Mouse (Mus musculus): Measurements from ENCODE around the gene Erbb2.

Erbb2 gene

DNA sequence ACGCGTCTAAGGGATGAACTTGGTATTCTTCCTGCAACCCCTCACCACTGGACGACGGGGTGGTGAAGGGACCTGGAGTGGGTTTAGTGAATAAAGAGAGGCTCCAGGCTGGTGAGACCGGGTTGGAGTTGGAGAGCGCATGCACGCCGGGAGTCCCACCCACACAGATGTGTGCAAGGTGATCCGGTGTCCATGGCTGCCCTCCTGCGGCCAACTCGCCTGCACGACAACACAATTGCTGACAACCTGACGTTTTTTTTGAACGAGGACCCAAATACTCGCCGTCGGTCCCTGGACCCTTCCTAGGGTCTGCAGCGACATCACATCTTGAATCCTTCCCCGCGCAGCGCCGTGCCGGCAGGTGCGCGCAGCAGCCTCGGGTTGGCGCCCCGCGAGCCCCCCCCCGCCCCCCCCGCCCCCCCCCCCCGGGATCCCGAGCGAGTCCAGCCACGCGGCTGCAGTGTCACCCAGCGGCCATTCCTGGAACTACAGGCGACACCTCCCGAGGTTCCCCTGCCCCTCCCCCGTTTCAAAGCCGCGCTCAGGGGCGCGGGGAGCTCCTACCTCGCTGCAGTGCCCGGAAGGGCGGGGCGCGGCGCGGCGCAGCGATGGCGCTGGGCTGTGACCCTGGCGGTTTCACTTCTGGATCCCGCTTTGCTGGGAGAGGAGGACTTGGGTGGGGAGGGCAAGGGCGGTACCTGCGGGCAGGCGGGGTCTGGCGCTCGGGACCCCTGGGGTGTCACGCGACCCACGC lies 45.3 kb downstream of the Erbb2 start:
- DNase-seq (ENCODE audit: low spot score): peak; percentile 66

DNA sequence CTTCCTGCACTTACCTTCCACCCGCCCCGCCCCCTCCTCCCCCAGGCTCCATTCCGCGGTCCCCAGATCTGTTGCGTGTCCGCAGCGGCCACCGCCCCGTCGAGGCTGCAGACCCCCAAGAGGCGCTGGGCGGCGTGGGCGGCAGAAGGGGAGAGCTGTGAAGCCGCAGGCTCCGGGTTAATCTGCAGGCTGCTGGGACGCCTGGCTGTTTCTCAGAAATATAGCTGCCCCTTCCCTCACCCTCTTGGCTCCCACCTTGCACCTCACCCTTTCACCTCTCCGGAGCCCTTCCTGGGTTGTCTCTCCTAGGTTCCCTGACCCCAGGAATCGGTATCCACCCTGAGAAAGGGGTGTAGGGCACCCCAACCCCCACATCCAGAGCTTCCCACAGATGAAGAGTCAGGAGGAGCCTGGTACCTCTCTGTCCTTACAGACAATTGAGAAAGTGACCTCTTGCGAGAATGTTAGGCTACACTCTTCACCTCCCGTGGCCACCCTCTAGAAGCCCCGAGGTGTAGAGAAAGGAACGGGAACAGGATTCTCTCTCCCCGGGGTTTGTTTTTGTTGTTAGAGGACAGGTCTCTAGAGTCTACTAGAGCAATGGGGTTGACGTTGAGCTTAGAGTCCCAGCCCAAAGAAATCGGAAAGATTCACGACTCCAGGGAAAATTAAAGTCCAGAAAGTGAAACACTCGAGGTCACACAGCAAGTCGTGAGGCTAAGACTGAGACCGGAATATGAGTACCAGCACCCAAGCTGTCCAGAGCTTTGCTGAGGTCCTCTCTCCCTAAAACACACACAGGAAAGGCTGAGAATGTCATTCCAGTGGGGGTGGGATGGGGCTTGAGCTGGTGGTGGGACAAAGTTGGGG lies 46.1 kb downstream of the Erbb2 start:
- DNase-seq (ENCODE audit: low spot score): no peak

DNA sequence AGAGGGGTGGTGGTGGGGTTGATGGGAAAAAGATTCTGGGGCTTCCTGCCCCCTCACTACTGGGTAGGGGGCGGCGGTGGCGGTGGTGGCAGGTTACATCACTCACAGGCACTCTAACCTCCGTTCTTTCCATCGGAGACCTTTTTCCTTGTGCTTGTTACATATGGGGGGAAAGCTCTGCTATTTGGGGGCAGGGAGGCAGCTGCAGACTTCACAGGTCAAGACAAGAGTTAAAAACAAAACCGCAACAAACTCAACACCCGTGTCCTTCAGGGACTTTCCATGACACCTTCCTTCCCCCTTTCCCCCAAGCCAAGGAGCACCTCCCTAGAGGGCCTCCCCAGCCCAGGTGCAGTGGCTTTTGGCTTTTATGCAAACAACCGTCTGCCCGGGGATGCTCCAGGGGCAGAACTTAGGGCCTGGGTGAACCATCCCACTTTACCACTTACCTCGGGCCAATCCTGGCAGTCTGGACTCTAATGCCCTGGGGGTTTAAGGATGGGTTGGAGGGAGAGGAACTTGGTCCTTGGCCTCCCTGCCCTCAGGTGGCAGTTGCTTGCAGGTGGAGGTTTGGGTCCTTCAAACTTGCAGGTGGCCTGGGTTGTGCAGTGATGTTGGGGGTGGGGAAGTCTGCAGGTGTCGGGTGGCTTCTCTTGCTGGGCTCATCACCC lies 46.9 kb downstream of the Erbb2 start:
- DNase-seq (ENCODE audit: low spot score): no peak

DNA sequence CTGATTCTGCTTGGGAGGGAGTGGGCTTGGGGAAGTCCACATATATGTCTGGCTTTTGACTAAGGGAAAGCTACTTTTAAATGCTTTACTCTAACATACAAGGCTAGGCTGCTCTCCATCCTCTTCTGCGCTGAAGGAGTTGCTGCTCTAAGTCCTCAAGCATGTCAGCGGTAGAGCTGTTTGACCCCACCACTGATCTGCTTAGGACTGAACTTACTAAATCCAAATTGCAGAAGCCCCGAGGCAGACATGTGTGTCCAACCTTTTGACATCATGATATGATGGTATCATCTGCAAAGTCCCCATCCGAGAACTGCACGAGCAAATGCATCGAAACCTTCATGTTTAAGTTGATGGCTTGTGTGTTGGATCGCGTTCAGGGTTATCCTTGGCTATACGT lies 47.6 kb downstream of the Erbb2 start:
- DNase-seq (ENCODE audit: low spot score): no peak

DNA sequence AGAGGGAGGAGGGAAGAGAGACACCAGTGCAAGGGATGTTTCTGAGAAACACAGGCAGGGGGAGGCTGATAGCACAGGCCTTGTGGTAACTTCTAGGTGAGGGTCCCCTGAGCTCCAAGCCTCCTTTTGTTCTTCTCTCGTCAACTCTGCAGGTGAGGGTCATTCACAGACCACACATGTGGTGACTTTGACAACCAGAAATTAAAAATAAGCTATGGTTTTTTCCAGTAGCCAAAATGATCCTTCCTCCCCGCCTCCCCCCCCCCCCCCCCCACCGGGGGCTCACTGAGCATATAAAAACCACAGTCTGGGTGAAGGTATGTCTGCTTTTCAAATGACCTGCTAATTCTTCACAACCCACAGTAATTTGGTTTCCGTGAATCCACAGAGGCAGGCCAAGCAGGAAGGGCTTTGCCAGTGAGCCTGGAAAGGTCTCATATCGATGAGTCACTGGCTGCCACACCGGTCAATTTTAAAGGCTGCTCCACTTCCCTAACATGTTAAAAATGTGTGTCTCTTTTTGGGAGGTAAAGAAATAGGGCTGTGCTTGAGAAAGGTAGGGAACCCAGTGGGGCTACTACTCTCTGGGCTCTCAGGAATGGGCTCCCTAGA lies 48.9 kb downstream of the Erbb2 start:
- no peak for DNase-seq (ENCODE audit: low spot score)

DNA sequence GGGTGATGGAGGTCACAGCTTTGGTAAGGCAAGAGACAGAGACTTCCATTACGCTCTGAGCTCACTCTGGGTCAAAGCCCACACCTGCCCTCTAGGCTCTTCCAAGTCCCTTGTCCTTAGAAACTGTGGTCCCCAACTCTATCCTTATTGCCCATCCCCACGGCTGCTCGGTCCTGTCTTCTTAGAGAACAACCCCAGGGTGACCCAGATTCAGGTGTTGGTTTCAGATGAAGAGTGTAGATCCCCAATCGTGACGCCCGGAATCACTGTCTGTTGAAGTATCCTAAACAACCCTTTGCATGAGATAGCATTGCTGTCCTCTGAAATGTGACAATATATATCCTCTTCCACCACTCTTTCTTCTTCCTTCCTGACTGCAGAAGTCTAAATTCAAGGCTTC lies 50.0 kb downstream of the Erbb2 start:
- no peak for DNase-seq (ENCODE audit: low spot score)

DNA sequence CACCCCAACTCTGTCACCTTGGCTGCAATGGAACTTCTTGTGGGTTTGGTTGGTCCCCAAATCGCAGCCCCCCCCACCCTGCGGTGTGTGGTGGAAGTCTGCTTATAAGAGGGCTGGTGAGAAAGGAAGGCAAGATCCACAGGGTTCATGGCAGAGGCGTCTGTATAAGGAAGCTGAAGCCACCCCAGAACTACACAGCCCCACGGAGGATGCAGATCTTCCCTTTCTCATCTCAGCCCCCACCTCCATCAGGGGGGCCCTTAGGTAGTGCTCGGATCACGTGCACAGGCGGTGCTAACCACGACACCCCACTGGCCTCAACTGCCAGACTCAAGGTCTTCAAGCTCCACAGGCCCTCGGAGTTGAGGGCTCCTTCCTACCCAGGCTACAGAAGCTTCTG lies 51.6 kb downstream of the Erbb2 start:
- no peak for DNase-seq (ENCODE audit: low spot score)

DNA sequence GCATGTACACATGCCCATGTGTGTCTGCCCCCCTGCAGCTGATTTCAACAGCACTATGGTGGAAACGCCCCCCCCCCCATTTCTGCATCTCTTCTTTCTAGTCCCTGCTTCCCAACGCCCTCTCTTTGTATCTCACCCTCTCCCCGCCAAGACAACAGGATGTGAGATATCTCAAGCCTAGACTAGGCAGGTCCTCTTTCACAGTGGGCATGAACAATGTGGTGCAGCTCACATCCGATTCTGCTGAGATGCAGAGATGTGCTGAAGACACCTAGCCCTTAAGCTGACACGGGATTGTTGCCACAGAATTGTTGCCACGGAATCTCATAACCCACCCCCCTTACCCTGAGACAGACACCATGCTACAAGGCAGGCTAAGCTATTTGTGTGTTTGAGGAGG lies 52.2 kb downstream of the Erbb2 start:
- no peak for DNase-seq (ENCODE audit: low spot score)

DNA sequence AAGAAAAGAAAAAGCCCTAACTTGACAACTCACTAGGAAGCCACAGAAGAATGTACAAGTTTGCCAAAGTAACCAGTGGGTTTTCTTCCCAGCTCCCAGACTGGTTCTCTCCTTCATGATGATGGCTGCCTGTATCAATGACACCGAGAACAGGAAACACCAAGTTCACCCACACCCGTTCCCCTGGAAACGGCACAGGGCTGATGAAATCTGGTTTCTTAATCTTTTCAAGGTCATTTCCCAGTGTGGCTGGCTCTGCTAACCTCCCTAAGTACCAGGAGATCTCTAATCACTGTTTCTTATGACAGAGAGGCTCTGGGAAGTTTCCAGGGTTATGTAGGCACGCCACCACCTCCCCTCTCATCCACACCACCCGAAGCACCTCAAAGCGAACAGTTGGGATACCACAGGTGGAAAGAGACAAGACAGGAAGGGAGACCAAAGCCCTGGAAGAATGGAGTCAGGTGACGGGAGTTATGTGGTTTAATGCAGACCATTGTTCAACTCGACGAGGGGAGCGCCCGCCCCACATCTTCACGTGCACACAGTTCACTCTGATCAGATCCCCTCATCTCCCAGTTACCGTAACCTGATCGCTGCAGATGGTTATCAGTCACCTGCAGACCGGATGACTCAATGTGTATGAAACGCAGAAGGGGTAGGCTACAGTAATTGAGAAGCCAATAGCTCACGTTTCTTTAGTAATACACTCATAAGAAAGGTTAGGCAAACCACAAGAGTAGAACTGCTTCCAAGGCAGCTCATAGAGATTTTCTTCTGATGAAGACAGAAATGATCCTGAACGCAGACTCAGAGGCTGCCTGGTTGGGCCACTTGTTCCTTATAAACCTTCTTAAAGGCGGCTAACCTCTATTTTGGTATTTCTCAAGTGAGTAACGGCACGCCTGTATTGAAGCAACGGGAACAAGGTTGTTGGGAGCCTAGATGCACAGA lies 57.8 kb downstream of the Erbb2 start:
- no peak for DNase-seq (ENCODE audit: low spot score)

DNA sequence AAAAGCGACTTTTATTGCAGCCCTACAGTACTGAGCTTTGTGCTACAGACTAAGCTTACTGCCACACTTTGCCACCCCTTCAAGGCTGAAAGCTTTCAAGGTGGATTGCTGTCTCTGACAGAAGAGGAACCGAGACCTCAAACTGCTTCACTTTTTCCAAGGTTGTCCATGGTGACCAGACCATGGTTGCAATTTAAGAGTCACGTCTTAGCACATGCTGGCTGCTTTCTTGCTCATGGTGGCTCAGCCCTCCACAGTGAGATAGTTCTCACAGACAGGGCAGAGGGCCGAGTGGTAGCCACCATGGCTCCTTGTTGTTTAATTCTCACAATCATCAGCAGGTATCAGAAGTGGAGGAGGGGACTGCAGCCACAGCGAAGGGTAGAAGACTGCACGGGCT lies 58.5 kb downstream of the Erbb2 start:
- no peak for DNase-seq (ENCODE audit: low spot score)

DNA sequence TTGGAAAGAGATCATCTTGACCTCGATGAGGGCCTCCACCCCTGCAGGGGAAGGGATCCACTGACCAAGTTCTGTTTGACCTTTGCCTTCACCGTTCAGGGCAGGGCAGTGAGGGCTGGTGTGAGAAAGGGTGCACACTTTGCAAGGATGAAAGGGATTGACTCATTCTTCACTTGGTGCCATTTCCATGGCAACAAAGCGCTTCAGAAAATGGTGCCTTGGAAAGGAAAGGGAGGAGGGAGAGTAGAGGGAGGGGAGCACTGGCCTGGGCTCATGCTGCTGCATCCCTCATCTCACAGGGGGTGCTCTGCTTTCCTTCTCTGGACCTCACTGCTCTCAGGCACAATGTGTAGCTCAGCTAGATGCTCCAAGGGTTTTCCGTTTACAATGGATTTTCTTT lies 60.4 kb downstream of the Erbb2 start:
- DNase-seq (ENCODE audit: low spot score): no peak

DNA sequence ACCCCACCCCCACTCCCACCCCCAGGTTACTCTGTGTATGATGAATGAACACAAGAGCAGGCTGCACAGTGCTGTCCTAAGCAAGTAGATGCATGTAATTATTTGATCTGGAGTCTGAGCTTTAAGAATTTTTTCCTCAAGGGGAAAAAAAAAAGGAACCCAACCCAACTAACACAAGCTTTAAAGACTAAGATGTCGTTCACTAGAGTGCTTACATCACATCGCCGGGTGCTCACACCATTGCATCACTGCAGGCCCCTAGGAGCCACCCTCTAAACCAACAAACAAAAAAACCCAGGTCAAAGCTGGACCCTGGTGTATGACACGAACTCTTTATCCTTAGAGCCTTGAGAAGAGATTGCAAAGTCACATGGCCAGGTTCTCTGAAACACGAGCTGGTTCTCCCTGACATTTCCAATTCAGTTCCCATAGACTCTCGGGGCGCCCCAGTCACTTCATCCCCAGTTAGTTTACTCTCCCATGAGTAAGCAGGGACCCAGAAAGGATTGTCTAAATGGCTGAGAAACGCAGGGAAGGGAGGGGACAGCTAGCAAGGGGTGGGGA lies 61.7 kb downstream of the Erbb2 start:
- no peak for DNase-seq (ENCODE audit: low spot score)

DNA sequence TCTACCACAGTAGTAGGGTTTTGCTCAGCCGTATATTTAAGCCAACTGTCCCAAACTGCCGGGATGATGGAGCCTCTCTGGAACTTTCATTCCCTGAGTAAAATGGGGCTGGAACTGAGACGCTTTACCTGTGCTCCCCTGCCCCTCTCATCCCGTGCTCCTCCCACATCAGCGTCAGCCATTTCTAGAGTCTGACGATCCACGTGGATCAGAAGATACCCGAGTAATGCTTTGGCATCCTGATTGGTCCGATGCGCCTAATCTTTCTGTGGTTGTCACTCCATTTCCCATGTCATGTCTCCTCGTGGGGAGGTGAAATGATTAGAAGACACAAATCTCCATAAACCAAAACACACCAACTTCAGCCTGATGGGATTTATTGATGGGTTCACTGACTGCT lies 62.7 kb downstream of the Erbb2 start:
- DNase-seq (ENCODE audit: low spot score): no peak

DNA sequence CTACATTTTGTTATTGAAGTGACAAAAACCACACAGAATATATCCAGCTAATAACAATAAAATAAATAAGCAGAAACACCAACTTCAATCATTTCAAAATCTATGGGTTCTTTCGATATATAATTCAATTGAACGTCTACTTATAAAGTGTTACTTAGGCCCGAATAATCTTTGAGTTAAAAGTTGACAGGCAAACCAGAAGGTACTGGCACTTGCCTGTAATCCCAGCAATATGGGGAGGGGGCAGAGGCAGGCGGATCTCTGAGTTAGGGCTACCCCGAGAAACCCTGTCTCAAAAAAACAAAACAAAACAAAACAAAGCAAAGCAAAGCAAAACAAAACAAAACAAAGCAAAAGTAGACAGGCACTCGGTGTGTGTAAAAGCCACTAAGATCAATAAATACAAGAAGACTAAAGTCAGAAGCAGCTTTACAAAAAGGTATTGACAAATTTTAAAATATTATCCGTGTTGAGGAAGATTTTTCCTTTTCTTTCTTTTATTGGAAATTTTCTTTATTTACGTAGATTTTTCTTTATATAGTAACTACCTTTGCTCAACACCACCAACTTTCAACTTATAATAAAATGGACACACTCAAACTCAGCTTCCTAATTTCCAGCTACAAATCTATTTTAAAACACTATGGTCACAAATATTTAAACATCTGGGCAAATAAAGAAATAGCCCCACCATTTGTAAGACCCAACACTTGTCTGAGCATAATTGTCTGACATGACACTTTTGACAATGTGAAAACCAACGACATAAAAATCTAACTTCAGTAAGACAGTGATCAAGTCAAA lies 63.6 kb downstream of the Erbb2 start:
- no peak for DNase-seq (ENCODE audit: low spot score)

DNA sequence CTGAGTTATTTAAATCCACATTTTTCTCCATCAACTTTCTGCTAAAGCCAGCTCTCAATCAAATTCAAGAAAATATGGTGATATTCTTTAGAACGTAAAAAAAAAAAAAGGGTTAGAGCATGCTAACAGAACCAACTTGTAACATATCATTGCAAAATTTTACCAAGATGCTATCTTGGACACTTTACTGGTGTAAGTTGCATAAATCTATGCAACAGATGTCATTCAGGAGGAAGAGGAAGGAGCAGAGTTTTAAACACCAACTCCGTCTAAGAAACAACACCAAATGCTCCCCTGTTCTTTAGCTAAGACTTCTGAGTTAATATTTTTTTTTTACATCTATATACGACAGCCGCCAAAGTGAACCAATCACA lies 64.2 kb downstream of the Erbb2 start:
- no peak for DNase-seq (ENCODE audit: low spot score)

DNA sequence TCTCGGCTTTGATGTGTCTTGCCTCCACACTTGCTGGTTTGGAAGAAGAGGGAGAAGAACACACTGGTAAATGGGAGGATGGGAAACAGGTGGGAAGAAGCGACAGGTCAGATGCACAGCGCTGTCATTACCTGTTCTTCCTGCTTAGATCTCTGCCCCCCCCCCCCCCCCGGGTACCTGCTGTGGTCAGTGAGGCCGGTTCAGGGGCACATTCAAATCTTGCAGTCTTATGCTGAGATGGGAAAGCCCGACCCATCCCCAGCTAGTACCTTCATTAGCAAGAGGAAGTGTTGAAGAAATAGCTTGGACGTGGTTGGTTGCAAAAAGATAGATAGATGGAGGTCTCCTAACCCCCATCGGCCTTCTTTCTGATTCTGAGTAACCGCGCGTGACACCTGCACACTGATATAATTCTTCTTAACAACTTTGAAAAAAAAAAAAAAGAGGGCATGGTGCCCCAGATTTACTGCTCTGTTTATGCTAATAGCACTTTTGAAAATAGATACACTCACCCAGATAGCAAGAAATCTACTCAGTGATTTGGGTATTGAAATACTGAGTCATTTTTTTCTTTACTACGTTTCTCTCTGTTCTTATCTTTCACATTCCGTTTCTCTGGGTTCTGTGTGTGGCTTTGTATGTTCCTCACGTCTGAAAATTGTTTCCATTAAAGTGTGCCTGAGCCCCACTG lies 64.9 kb downstream of the Erbb2 start:
- no peak for DNase-seq (ENCODE audit: low spot score)

DNA sequence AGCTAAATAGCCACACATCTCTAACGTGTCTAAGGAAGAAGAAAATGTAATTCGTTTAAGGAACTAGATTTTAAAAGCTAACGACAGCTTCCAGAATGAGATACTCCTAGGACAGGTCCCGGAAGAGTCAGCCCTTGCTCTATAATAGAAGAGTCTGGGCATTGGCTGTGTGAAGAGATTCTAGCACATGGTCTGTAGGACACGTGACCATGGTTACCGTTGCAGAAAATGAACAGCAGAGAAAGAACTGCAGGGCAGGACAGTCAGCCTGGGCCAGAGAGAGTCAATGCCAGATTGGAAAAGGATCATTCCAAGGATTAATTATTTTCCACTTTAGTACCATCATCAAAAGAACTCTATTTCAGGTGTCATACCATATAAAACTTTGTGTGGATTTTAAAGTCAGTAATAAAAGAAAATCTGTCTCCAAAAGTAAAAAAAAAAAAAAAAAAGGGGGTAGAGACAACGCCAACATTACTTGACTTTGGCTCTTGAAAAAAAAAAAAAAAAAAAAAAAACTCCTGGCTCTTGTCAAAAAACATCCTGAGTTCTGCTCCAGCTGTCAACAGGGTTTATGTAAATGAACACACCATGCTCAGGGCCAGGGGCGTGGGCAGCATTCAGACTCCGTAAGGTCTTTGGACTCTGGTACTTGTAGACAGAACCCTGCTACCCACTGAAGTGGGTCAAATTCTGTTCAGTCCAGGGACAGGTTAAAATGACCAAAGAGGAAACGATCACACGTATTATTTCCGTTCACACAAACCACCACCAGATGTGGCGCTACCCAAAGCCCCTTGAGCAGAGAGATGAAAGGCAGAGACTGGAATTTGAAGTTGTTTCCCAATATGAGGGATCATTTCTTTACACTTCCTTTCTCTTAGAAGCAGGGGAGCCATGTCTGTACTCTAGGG lies 67.0 kb downstream of the Erbb2 start:
- DNase-seq (ENCODE audit: low spot score): no peak

DNA sequence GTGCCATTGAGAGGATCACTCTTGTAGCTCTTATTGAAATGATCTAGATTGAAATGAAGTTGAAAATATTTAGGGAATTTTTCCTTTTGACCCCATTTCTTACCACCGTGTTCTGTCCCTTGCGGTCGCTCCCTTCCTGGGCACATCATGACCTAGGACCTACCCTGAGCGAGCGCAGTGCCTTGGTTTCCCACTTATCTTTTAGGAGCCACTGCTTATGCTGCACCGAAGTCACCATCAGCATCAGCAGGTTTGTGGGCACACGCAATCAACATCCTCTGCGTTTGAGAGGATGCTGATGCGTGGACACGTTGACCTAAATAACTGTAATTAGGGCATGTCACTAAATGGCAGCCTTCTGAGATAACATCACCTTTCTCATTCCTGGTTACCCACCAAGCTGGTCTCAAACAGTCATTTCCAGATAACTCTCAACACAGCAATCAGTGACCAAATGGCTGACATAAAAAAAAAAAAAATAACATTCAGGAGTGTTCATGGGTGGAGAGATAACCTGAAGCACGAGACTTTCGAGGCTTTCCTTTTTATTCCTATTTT lies 67.7 kb downstream of the Erbb2 start:
- DNase-seq (ENCODE audit: low spot score): no peak
